Mouse (Mus musculus) MEL (cell line): ENCODE results near the gene Arpc1b. TPM values are rescaled to one million over a fixed set of nuclear protein-coding genes. Genes with fewer than 3 reads are reported as not detected.

Source experiments
- DNase-seq: peaks from one replicate; pipeline ENCODE4 v3.0.0; 2011; ENCODE audit warnings: low read depth, low spot score
- H3K27ac ChIP-seq: 2 replicates; pipeline ENCODE4 v1.5.1; 2012; ENCODE audit warnings: low read depth, mild to moderate bottlenecking, control low read depth, low read length, moderate library complexity; ENCODE audit not compliant: control insufficient read depth
- H3K27me3 ChIP-seq, 2 experiments: fragments of 150-350 bp in 1 of 2; sonication (generic) in 1 of 2; 2 replicates each; pipeline ENCODE4 v1.6.1; 2012; ENCODE audit warnings: low read length in 2 of 2, mild to moderate bottlenecking in 2 of 2, improper control_type of control experiment in 1 of 2, moderate library complexity in 1 of 2; ENCODE audit not compliant: insufficient read depth in 2 of 2, control insufficient read depth in 1 of 2
- H3K36me3 ChIP-seq, 2 experiments: 2 replicates each; pipeline ENCODE4 v1.6.1; 2012 to 2014; ENCODE audit warnings: low read length in 2 of 2, improper control_type of control experiment in 1 of 2, inconsistent platforms in 1 of 2, mild to moderate bottlenecking in 1 of 2; ENCODE audit not compliant: insufficient read depth in 2 of 2, control insufficient read depth in 1 of 2
- H3K4me1 ChIP-seq, 2 experiments: fragments of 150-350 bp in 1 of 2; sonication (generic) in 1 of 2; 2 replicates each; pipeline ENCODE4 v1.6.1; 2012; ENCODE audit warnings: low read length in 2 of 2, improper control_type of control experiment in 1 of 2, mild to moderate bottlenecking in 1 of 2; ENCODE audit not compliant: insufficient read depth in 2 of 2, control insufficient read depth in 1 of 2
- H3K4me3 ChIP-seq, 2 experiments: fragments of 150-350 bp in 1 of 2; sonication (generic) in 1 of 2; 2 replicates each; pipeline ENCODE4 v1.5.1; 2012; ENCODE audit warnings: low read depth in 2 of 2, low read length in 2 of 2, mild to moderate bottlenecking in 2 of 2, moderate library complexity in 2 of 2, control low read depth in 1 of 2, improper control_type of control experiment in 1 of 2; ENCODE audit not compliant: control insufficient read depth in 1 of 2, insufficient read depth in 1 of 2
- H3K79me2 ChIP-seq: 2 replicates; pipeline ENCODE4 v1.6.1; 2012; ENCODE audit warnings: mild to moderate bottlenecking, low read length, moderate library complexity; ENCODE audit not compliant: control insufficient read depth, poor library complexity, insufficient read depth
- H3K9ac ChIP-seq: 2 replicates; pipeline ENCODE4 v1.6.1; 2012; ENCODE audit warnings: low read depth, mild to moderate bottlenecking, control low read depth, low read length, moderate library complexity; ENCODE audit not compliant: control insufficient read depth, poor library complexity, severe bottlenecking
- H3K9me3 ChIP-seq: fragments of 150-350 bp; sonication (generic); replicated peaks from 2 replicates; pipeline ENCODE4 v1.6.1; 2012; ENCODE audit warnings: mild to moderate bottlenecking, low read length, improper control_type of control experiment, moderate library complexity; ENCODE audit not compliant: insufficient read depth
- BHLHE40 ChIP-seq: IDR thresholded peaks from 2 replicates; pipeline ENCODE4 v1.6.1; 2012; ENCODE audit warnings: low read depth, mild to moderate bottlenecking, inconsistent platforms, low read length, improper control_type of control experiment, borderline replicate concordance
- CHD1 ChIP-seq: IDR thresholded peaks from 2 replicates; pipeline ENCODE4 v1.6.1; 2012; ENCODE audit warnings: low read depth, mild to moderate bottlenecking, inconsistent platforms, low read length, improper control_type of control experiment
- CTCF ChIP-seq, 3 experiments: IDR thresholded peaks in 2 of 3; conservative IDR thresholded peaks in 1 of 3; 2 replicates each; pipeline ENCODE4 v1.5.1; 2011 to 2012; ENCODE audit warnings: low read length in 3 of 3, low read depth in 2 of 3, mild to moderate bottlenecking in 2 of 3, improper control_type of control experiment in 1 of 3, inconsistent platforms in 1 of 3, mixed read lengths in 1 of 3, moderate library complexity in 1 of 3; ENCODE audit not compliant: control insufficient read depth in 1 of 3, insufficient read depth in 1 of 3, poor library complexity in 1 of 3, severe bottlenecking in 1 of 3
- E2F4 ChIP-seq: IDR thresholded peaks from 2 replicates; pipeline ENCODE4 v1.6.1; 2011; ENCODE audit warnings: low read depth, low read length, improper control_type of control experiment, borderline replicate concordance
- ELF1 ChIP-seq: IDR thresholded peaks from 2 replicates; pipeline ENCODE4 v1.6.1; 2014; ENCODE audit warnings: low read depth, mild to moderate bottlenecking, inconsistent platforms, low read length, improper control_type of control experiment, moderate library complexity
- EP300 ChIP-seq, 2 experiments: IDR thresholded peaks; 2 replicates each; pipeline ENCODE4 v1.6.1; 2011; ENCODE audit warnings: improper control_type of control experiment in 2 of 2, low read length in 2 of 2, low read depth in 1 of 2, mild to moderate bottlenecking in 1 of 2
- ETS1 ChIP-seq: IDR thresholded peaks from 2 replicates; pipeline ENCODE4 v1.6.1; 2012; ENCODE audit warnings: low read depth, mild to moderate bottlenecking, inconsistent platforms, low read length, improper control_type of control experiment, moderate library complexity
- GABPA ChIP-seq: IDR thresholded peaks from 2 replicates; pipeline ENCODE4 v1.6.1; 2012; ENCODE audit warnings: low read depth, mild to moderate bottlenecking, inconsistent platforms, low read length, improper control_type of control experiment, moderate library complexity
- HCFC1 ChIP-seq: IDR thresholded peaks from 2 replicates; pipeline ENCODE4 v1.6.1; 2012; ENCODE audit warnings: low read depth, mild to moderate bottlenecking, inconsistent platforms, low read length, improper control_type of control experiment, moderate library complexity
- JUND ChIP-seq: IDR thresholded peaks from 2 replicates; pipeline ENCODE4 v1.6.1; 2011; ENCODE audit warnings: low read depth, mild to moderate bottlenecking, improper control_type of control experiment, low read length
- KAT2A ChIP-seq: conservative IDR thresholded peaks from 2 replicates; pipeline ENCODE4 v1.6.1; 2012; ENCODE audit warnings: low read depth, low read length, improper control_type of control experiment, inconsistent platforms
- MAFK ChIP-seq: IDR thresholded peaks from 2 replicates; pipeline ENCODE4 v1.6.1; 2011; ENCODE audit warnings: low read depth, mild to moderate bottlenecking, low read length, improper control_type of control experiment, borderline replicate concordance
- MAX ChIP-seq: IDR thresholded peaks from 2 replicates; pipeline ENCODE4 v1.6.1; 2011; ENCODE audit warnings: low read length, improper control_type of control experiment
- MEF2A ChIP-seq: IDR thresholded peaks from 2 replicates; pipeline ENCODE4 v1.6.1; 2014; ENCODE audit warnings: low read depth, mild to moderate bottlenecking, inconsistent platforms, low read length, improper control_type of control experiment; ENCODE audit not compliant: poor library complexity, insufficient replicate concordance, severe bottlenecking; ENCODE audit errors: extremely low read depth
- MYC ChIP-seq: IDR thresholded peaks from 2 replicates; pipeline ENCODE4 v1.6.1; 2011; ENCODE audit warnings: low read depth, mild to moderate bottlenecking, low read length, improper control_type of control experiment, moderate library complexity
- NELFE ChIP-seq: IDR thresholded peaks from 2 replicates; pipeline ENCODE4 v1.6.1; 2011; ENCODE audit warnings: low read depth, low read length, improper control_type of control experiment
- NRF1 ChIP-seq: IDR thresholded peaks from 2 replicates; pipeline ENCODE4 v1.6.1; 2014; ENCODE audit warnings: low read depth, mild to moderate bottlenecking, inconsistent platforms, low read length, improper control_type of control experiment, moderate library complexity; ENCODE audit not compliant: poor library complexity, insufficient read depth, severe bottlenecking
- POLR2AphosphoS2 ChIP-seq: IDR thresholded peaks from 2 replicates; pipeline ENCODE4 v1.6.1; 2011; ENCODE audit warnings: low read length, improper control_type of control experiment
- POLR2AphosphoS5 ChIP-seq: IDR thresholded peaks from 2 replicates; pipeline ENCODE4 v1.6.1; 2012; ENCODE audit warnings: low read depth, borderline replicate concordance, mild to moderate bottlenecking, inconsistent platforms, low read length, moderate library complexity, mixed read lengths
- RAD21 ChIP-seq: IDR thresholded peaks from 2 replicates; pipeline ENCODE4 v1.6.1; 2011; ENCODE audit warnings: mild to moderate bottlenecking, low read depth, low read length, improper control_type of control experiment
- RCOR1 ChIP-seq: IDR thresholded peaks from 2 replicates; pipeline ENCODE4 v1.6.1; 2012; ENCODE audit warnings: low read depth, mild to moderate bottlenecking, inconsistent platforms, low read length, improper control_type of control experiment
- SIN3A ChIP-seq: IDR thresholded peaks from 2 replicates; pipeline ENCODE4 v1.6.1; 2012; ENCODE audit warnings: low read length, improper control_type of control experiment, inconsistent platforms
- SMC3 ChIP-seq: IDR thresholded peaks from 2 replicates; pipeline ENCODE4 v1.6.1; 2011; ENCODE audit warnings: low read depth, low read length, improper control_type of control experiment
- TAL1 ChIP-seq: IDR thresholded peaks from 2 replicates; pipeline ENCODE4 v1.6.1; 2012; ENCODE audit warnings: mild to moderate bottlenecking, inconsistent platforms, low read length, moderate library complexity, mixed read lengths
- UBTF ChIP-seq: IDR thresholded peaks from 2 replicates; pipeline ENCODE4 v1.6.1; 2012; ENCODE audit warnings: low read depth, mild to moderate bottlenecking, inconsistent platforms, low read length, improper control_type of control experiment, moderate library complexity, borderline replicate concordance; ENCODE audit not compliant: insufficient read depth
- ZC3H11A ChIP-seq: IDR thresholded peaks from 2 replicates; pipeline ENCODE4 v1.6.1; 2012; ENCODE audit warnings: low read depth, mild to moderate bottlenecking, inconsistent platforms, low read length, improper control_type of control experiment
- polyA plus RNA-seq, 2 experiments: library from polyadenylated mRNA; stranded (reverse) in 1 of 2; unstranded in 1 of 2; fragments of >175 nt in 1 of 2; fragments of >200 nt in 1 of 2; gene quantifications; 2 replicates each; pipeline versions ENCODE4 v1.2.1 to v1.2.4; 2012; ENCODE audit warnings: low replicate concordance in 2 of 2, low read depth in 1 of 2; ENCODE audit not compliant: insufficient read length in 2 of 2, insufficient read depth in 1 of 2, missing spikeins in 1 of 2
- total RNA-seq: library from RNA; depleted of rRNA; stranded (reverse); fragments of 300-350 nt; gene quantifications from 2 replicates; pipeline ENCODE4 v1.2.3, GENCODE M21; 2012

Gene Arpc1b
- total and polyA plus RNA-seq, 3 experiments: 143 to 708 (median 432) TPM

DNA sequence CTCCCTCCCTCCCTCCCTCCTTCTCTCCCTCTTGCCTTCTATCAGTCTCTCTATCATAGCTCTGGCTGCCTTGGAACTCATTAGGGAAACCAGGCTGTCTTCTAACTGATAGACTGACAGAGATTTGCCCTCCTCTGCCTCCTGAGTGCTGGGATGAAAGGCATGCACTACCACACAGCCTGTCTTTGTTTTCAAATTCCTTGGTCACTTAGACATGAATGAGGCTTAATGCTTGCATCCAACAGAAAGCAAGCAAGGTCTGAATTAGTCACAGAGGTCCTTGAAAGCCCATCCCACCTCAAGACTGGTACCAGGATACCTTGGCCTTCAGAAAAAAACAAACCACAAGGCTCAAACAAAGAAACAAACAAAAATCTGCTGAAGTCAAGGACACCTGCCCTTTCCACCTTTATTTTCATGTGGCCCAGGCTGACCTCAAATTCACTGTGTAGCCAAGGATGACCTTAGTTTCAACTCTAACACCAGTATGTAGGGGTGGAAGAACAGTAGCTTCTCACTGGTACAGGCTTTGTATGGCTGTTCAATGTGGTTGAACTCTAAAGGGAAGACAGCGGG is 49.2 kb upstream of the Arpc1b start:
- Histone ChIP-seq H3K27ac (no peak overlapping the region), H3K4me3 (no peak overlapping the region), H3K27me3 (no peaks in the 10 kb centered on the region; a peak in 1 of 4 replicates), H3K36me3 (no peaks in the 10 kb centered on the region), H3K9ac (no peak overlapping the region), H3K4me1 (no peaks in the 10 kb centered on the region), H3K79me2 (no peaks in the 10 kb centered on the region), H3K9me3 (no peaks in the 10 kb centered on the region)
- no peak for DNase-seq
- TF ChIP-seq NELFE (no peak), HCFC1 (no peak), ELF1 (no peak), SMC3 (no peak), POLR2AphosphoS5 (no peak), MEF2A (no peak), CHD1 (no peak), SIN3A (no peak), MAX (no peak), JUND (no peak), RCOR1 (no peak), GABPA (no peak)

DNA sequence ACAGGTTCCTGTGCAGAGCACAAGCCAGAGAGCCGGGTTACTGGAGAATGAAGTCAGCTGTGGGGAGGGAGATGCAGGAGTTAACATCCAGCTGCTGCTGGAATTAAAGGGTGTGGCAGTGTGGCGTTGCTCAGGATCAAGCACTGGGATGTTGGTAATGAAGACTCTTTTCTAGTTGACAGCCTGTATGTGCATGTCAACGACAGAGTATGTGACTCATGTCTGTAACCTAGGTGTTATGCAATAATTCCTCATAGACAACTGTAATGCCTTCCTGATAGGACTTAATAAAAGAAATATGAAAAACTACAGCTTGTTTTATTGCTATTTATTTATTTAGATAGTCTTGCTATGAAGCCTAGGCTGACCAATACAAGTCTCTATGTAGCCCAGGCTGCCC is 45.2 kb upstream of the Arpc1b start:
- Histone ChIP-seq H3K9ac (no peak overlapping the region), H3K4me1 (no peaks in the 10 kb centered on the region), H3K36me3 (no peaks in the 10 kb centered on the region), H3K27ac (no peak overlapping the region), H3K9me3 (no peaks in the 10 kb centered on the region), H3K4me3 (no peak overlapping the region), H3K27me3 (no peaks in the 10 kb centered on the region; a peak in 1 of 4 replicates), H3K79me2 (no peaks in the 10 kb centered on the region)
- DNase-seq: no peak
- TF ChIP-seq ELF1: no peak

DNA sequence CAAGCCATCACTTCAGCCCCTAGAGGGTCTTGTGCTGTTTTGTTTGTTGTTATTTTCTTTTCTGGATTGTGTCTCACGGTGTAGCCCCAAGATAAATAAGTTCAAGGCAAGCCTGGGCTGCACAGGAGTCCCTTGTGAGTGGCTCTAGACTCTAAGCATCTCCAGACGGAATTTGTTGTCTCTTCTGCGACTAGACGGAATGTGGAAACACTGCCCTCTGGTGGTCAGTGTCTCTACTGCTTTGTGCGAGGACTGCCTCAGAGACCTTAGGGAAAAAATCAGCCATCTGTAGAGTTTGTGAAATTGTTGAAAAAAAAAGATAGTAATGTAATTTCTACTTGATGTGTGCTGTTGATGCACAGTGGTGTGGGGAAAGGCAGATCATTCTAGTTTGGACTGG is 44.3 kb upstream of the Arpc1b start:
- Histone ChIP-seq H3K36me3 (no peaks in the 10 kb centered on the region), H3K79me2 (no peaks in the 10 kb centered on the region), H3K9ac (no peak overlapping the region), H3K27ac (no peak overlapping the region), H3K27me3 (no peaks in the 10 kb centered on the region; a peak in 1 of 4 replicates), H3K4me3 (no peak overlapping the region), H3K4me1 (no peaks in the 10 kb centered on the region), H3K9me3 (no peaks in the 10 kb centered on the region)
- peak; percentile 81 for DNase-seq
- TF ChIP-seq MYC (no peak), ZC3H11A (peak; percentile 71), HCFC1 (no peak), CTCF (IDR thresholded peaks at IDR 0.05 in 2 of 3, conservative IDR thresholded peaks at IDR 0.05 in 1 of 3; ENCODE audit: control insufficient read depth in 1 of 3, insufficient read depth in 1 of 3, low read depth in 2 of 3, low read length in 3 of 3, poor library complexity in 1 of 3, severe bottlenecking in 1 of 3) (peak; percentile 85 to 92 (median 91)), POLR2AphosphoS2 (no peak), E2F4 (no peak), KAT2A (no peak), UBTF (no peak), GABPA (no peak), TAL1 (no peak), BHLHE40 (no peak), RCOR1 (no peak), ETS1 (no peak), NRF1 (no peak), MAFK (no peak), SMC3 (peak; percentile 90), RAD21 (peak; percentile 81), EP300 (IDR thresholded peaks at IDR 0.05; ENCODE audit: low read depth in 1 of 2, low read length in 2 of 2) (no peak)
